Mouse (Mus musculus) midbrain, embryonic 16.5 days (tissue): ENCODE measurements around the gene Rrm1. TPM values are rescaled to one million over a fixed set of nuclear protein-coding genes. Genes with fewer than 3 reads are reported as not detected.
"Not testable (repeated sequence)": the region's sequence is repeated elsewhere in the genome, so short reads cannot be mapped to it uniquely, and the experiment has no call there.

Experiments used
- ATAC-seq: fragments of 200-750 bp; cut with Nextera tagmentation; 2 replicates; pipeline ENCODE4 v1.8.0; 2017; ENCODE audit warnings: moderate TSS enrichment
- H3K27ac ChIP-seq: fragments of 300-500 bp; sonication (generic); 2 replicates; pipeline ENCODE4 v1.5.1; 2014; ENCODE audit warnings: mild to moderate bottlenecking, low read length, mixed read lengths
- H3K27me3 ChIP-seq: fragments of 300-500 bp; sonication (generic); 2 replicates; pipeline ENCODE4 v1.6.1; 2014; ENCODE audit warnings: low read depth, low read length, mixed read lengths; ENCODE audit not compliant: control insufficient read depth, insufficient read depth
- H3K36me3 ChIP-seq: fragments of 300-500 bp; sonication (generic); 2 replicates; pipeline ENCODE4 v1.6.1; 2014; ENCODE audit warnings: mild to moderate bottlenecking, low read length, moderate library complexity, mixed read lengths; ENCODE audit not compliant: control insufficient read depth, insufficient read depth
- H3K4me1 ChIP-seq: fragments of 300-500 bp; sonication (generic); 2 replicates; pipeline ENCODE4 v1.6.1; 2014; ENCODE audit warnings: mild to moderate bottlenecking, low read length, mixed read lengths; ENCODE audit not compliant: control insufficient read depth, insufficient read depth
- H3K4me2 ChIP-seq: fragments of 300-500 bp; sonication (generic); 2 replicates; pipeline ENCODE4 v1.6.1; 2014; ENCODE audit warnings: mild to moderate bottlenecking, low read length, mixed read lengths
- H3K4me3 ChIP-seq: fragments of 300-500 bp; sonication (generic); 2 replicates; pipeline ENCODE4 v1.5.1; 2014; ENCODE audit warnings: low read depth, mild to moderate bottlenecking, low read length, moderate library complexity, mixed read lengths
- H3K9ac ChIP-seq: fragments of 300-500 bp; sonication (generic); 2 replicates; pipeline ENCODE4 v1.6.1; 2014; ENCODE audit warnings: low read depth, low read length, mixed read lengths
- H3K9me3 ChIP-seq: fragments of 300-500 bp; sonication (generic); replicated peaks from 2 replicates; pipeline ENCODE4 v1.6.1; 2014; ENCODE audit warnings: mild to moderate bottlenecking, low read length, mixed read lengths; ENCODE audit not compliant: control insufficient read depth, poor library complexity, severe bottlenecking
- WGBS: fragments of 180-500 bp; shearing (Covaris S2); extraction: QIAGEN DNeasy Blood & Tissue Kit; methylation state at CpG from one replicate; pipeline ENCODE4 v1.1.7; 2014; 5-methylcytosine and 5-hydroxymethylcytosine counted together
- polyA plus RNA-seq: library from polyadenylated mRNA; unstranded; fragments of >200 nt; fragmentation: Nextera tagmentation; extraction: Ambion mirVana; gene quantifications from 2 replicates; pipeline ENCODE4 v1.2.1, GENCODE M21; 2015

The Rrm1 gene
- polyA plus RNA-seq, 1 experiment from 2014 or later = 38.5 TPM

GRCm38 (mm10) chr7:102481579-102481978, 40.1 kb downstream of the Rrm1 start, which contains the start of gene Olfr543:
TSS of gene Olfr543 (minus strand) at chr7:102481679.
- Histone ChIP-seq H3K4me3 (no peak within 1 kb of the TSS), H3K27me3 (no peaks in the 10 kb centered on the region), H3K27ac (no peak within 1 kb of the TSS), H3K36me3 (0 out of 2 replicates have a peak, but pooled peaks cover 4% of the 10 kb centered on the region), H3K9ac (no peak within 1 kb of the TSS), H3K9me3 (no peaks in the 10 kb centered on the region), H3K4me1 (no peaks in the 10 kb centered on the region), H3K4me2 (no peak within 1 kb of the TSS)
- WGBS = 94% methylated on average over 4 of the region's 4 CpGs
- no peak for ATAC-seq

- H3K4me1 ChIP-seq = no peaks in the 10 kb centered on the region
- H3K4me2 ChIP-seq = no peak overlapping the region
- H3K4me3 ChIP-seq = no peak overlapping the region
- H3K9ac ChIP-seq = no peak overlapping the region
- 0 out of 2 replicates have a peak, but pooled peaks cover 2% of the 10 kb centered on the region for H3K36me3 ChIP-seq
- WGBS = 91% methylated on average over 2 of the region's 2 CpGs
- no peak for ATAC-seq
- no peaks in the 10 kb centered on the region for H3K27me3 ChIP-seq
- H3K27ac ChIP-seq = no peak overlapping the region
- no peaks in the 10 kb centered on the region for H3K9me3 ChIP-seq
Observed at GRCm38 (mm10) chr7:102483665-102484064, 42.2 kb downstream of the Rrm1 start.

GRCm38 (mm10) chr7:102484766-102485165, 43.3 kb downstream of the Rrm1 start:
- WGBS = 71% methylated on average over 8 of the region's 8 CpGs
- H3K27me3 ChIP-seq, H3K27ac ChIP-seq, H3K9me3 ChIP-seq, H3K4me1 ChIP-seq, ATAC-seq, H3K9ac ChIP-seq, H3K36me3 ChIP-seq, H3K4me2 ChIP-seq, H3K4me3 ChIP-seq: not testable (repeated sequence)

GRCm38 (mm10) chr7:102486105-102486504, 44.6 kb downstream of the Rrm1 start:
- Histone ChIP-seq H3K27ac (no peak overlapping the region), H3K4me2 (no peak overlapping the region), H3K9me3 (no peaks in the 10 kb centered on the region), H3K4me3 (no peak overlapping the region), H3K9ac (no peak overlapping the region), H3K4me1 (no peaks in the 10 kb centered on the region), H3K27me3 (no peaks in the 10 kb centered on the region), H3K36me3 (0 out of 2 replicates have a peak, but pooled peaks cover 2% of the 10 kb centered on the region)
- ATAC-seq = no peak
- 68% methylated on average over 1 of the region's 1 CpGs for WGBS

GRCm38 (mm10) chr7:102488161-102488560, 46.7 kb downstream of the Rrm1 start, which contains the start of gene Olfr544:
TSS of gene Olfr544 (minus strand) at chr7:102488313.
- no peak within 1 kb of the TSS for H3K4me2 ChIP-seq
- no peaks in the 10 kb centered on the region for H3K27me3 ChIP-seq
- no peaks in the 10 kb centered on the region for H3K4me1 ChIP-seq
- H3K9me3 ChIP-seq = no peaks in the 10 kb centered on the region
- H3K27ac ChIP-seq = no peak within 1 kb of the TSS
- WGBS = 67% methylated on average over 1 of the region's 1 CpGs
- H3K4me3 ChIP-seq = no peak within 1 kb of the TSS
- no peak within 1 kb of the TSS for H3K9ac ChIP-seq
- ATAC-seq = no peak
- no peaks in the 10 kb centered on the region for H3K36me3 ChIP-seq

GRCm38 (mm10) chr7:102494416-102494815, 52.9 kb downstream of the Rrm1 start:
- 56% methylated on average over 7 of the region's 7 CpGs for WGBS
- not testable (repeated sequence) for H3K4me1 ChIP-seq, H3K9ac ChIP-seq, ATAC-seq, H3K36me3 ChIP-seq, H3K9me3 ChIP-seq, H3K27ac ChIP-seq, H3K4me2 ChIP-seq, H3K27me3 ChIP-seq, H3K4me3 ChIP-seq

- Histone ChIP-seq H3K4me3 (no peak within 1 kb of the TSS), H3K9ac (no peak within 1 kb of the TSS), H3K4me1 (no peaks in the 10 kb centered on the region), H3K36me3 (no peaks in the 10 kb centered on the region), H3K4me2 (no peak within 1 kb of the TSS), H3K27ac (no peak within 1 kb of the TSS), H3K27me3 (no peaks in the 10 kb centered on the region), H3K9me3 (no peaks in the 10 kb centered on the region)
- WGBS = 72% methylated on average over 3 of the region's 3 CpGs
- ATAC-seq = no peak
Observed at GRCm38 (mm10) chr7:102499473-102499872, 58.0 kb downstream of the Rrm1 start, which contains the start of gene Olfr545. TSS of gene Olfr545 (minus strand) at chr7:102499573.

GRCm38 (mm10) chr7:102501986-102502385, 60.5 kb downstream of the Rrm1 start:
- no peak overlapping the region for H3K9ac ChIP-seq
- H3K27me3 ChIP-seq = no peaks in the 10 kb centered on the region
- H3K27ac ChIP-seq = no peak overlapping the region
- WGBS = 82% methylated on average over 5 of the region's 5 CpGs
- H3K4me1 ChIP-seq = no peaks in the 10 kb centered on the region
- H3K9me3 ChIP-seq = no peaks in the 10 kb centered on the region
- ATAC-seq = no peak
- H3K36me3 ChIP-seq = no peaks in the 10 kb centered on the region
- H3K4me3 ChIP-seq = no peak overlapping the region
- H3K4me2 ChIP-seq = no peak overlapping the region

- WGBS = 54% methylated on average over 3 of the region's 3 CpGs
- no peak overlapping the region for H3K4me2 ChIP-seq
- no peak overlapping the region for H3K27ac ChIP-seq
- no peaks in the 10 kb centered on the region for H3K9me3 ChIP-seq
- H3K4me3 ChIP-seq = no peak overlapping the region
- ATAC-seq = peak; percentile 92
- H3K9ac ChIP-seq = no peak overlapping the region
- H3K36me3 ChIP-seq = no peaks in the 10 kb centered on the region
- H3K27me3 ChIP-seq = no peaks in the 10 kb centered on the region
- H3K4me1 ChIP-seq = no peaks in the 10 kb centered on the region
Observed at GRCm38 (mm10) chr7:102506848-102507247, 65.4 kb downstream of the Rrm1 start.
